In genomic region chr1:63977302-63977888, GRCm38 (mm10) we compare ENCODE assay signal across 18 mouse cellular contexts.
A peak's percentile ranks its signal among the peaks of the same experiment; 100 is the strongest.
DNase-seq lines count a peak whose midpoint lies in the region; ATAC-seq lines count a peak whose summit lies in the region.
"Had no signal": no experiment of that assay in that cellular context is flagged by ENCODE, and none has a peak within 500 bp of the region (broad histone marks: within the 10 kb centered on the region; RNA-seq: fewer than 3 reads in every experiment).

No protein-coding gene starts in this region.

- peaks cover 5% of the 10 kb centered on the region; the same call in 1 of the 2 replicates for H3K4me1 ChIP-seq in hindbrain, embryonic 12.5 days
- H3K4me1 ChIP-seq in hindbrain, embryonic 11.5 days (replicated peaks; ENCODE audit: control insufficient read depth, insufficient read depth, low read length) = no peaks in the 10 kb centered on the region
- H3K4me1 ChIP-seq in neural tube, embryonic 12.5 days = peaks cover 8% of the 10 kb centered on the region; the same call in 1 of the 2 replicates
- H3K4me1 ChIP-seq in neural tube, embryonic 13.5 days (replicated peaks) = peaks cover 20% of the 10 kb centered on the region
- H3K4me1 ChIP-seq: embryonic facial prominence, embryonic 13.5 days had no signal

- no peak overlapping the region for H3K9ac ChIP-seq in hindbrain, embryonic 12.5 days
- no peak overlapping the region for H3K9ac ChIP-seq in hindbrain, embryonic 11.5 days (ENCODE audit: low read depth, low read length)
- no peak overlapping the region for H3K9ac ChIP-seq in neural tube, embryonic 12.5 days
- H3K9ac ChIP-seq in neural tube, embryonic 13.5 days = no peak overlapping the region
- H3K9ac ChIP-seq: embryonic facial prominence, embryonic 13.5 days; heart, embryonic 12.5 days; hindbrain, embryonic 15.5 days had no signal

- no peak overlapping the region for H3K4me3 ChIP-seq in hindbrain, embryonic 12.5 days
- H3K4me3 ChIP-seq in hindbrain, embryonic 11.5 days (ENCODE audit: low read depth, low read length) = no peak overlapping the region
- no peak overlapping the region for H3K4me3 ChIP-seq in neural tube, embryonic 12.5 days
- no peak overlapping the region for H3K4me3 ChIP-seq in neural tube, embryonic 13.5 days
- H3K4me3 ChIP-seq: embryonic facial prominence, embryonic 13.5 days; heart, embryonic 12.5 days; hindbrain, embryonic 15.5 days had no signal

- DNase-seq in hindbrain, embryonic 11.5 days (ENCODE audit: low spot score) = no peak
- no peak for DNase-seq in neural tube, embryonic 10.5 days (ENCODE audit: extremely low spot score, low spot score)
- DNase-seq in cerebellum, adult 9-11 months = no peak
- no peak for DNase-seq in retina, embryonic 14.5 days (ENCODE audit: low spot score)
- DNase-seq: cerebellum, adult 11-12 months; cerebellum, adult 9-10 months; cerebellum, postnatal 36 days; gastrocnemius, postnatal 14 days had no signal

- ATAC-seq in hindbrain, embryonic 12.5 days (ENCODE audit: low FRiP score) = no peak
- ATAC-seq in hindbrain, embryonic 11.5 days (ENCODE audit: low FRiP score) = no peak
- ATAC-seq in neural tube, embryonic 12.5 days (ENCODE audit: low FRiP score, low read depth) = 0 out of 2 replicates have a peak, but pooled peaks have one; percentile 37
- ATAC-seq in neural tube, embryonic 13.5 days (ENCODE audit: low read depth) = peak; percentile 80; the same call in 1 of the 2 replicates
- ATAC-seq: forebrain, embryonic 16.5 days; inflammation-experienced regulatory T-cells, adult 6 months; intestine, postnatal 0 days had no signal

- H3K9me3 ChIP-seq in hindbrain, embryonic 12.5 days (replicated peaks) = no peaks in the 10 kb centered on the region
- H3K9me3 ChIP-seq in hindbrain, embryonic 11.5 days (ENCODE audit: control insufficient read depth, low read length) = no peaks in the 10 kb centered on the region
- no peaks in the 10 kb centered on the region for H3K9me3 ChIP-seq in neural tube, embryonic 12.5 days
- no peaks in the 10 kb centered on the region for H3K9me3 ChIP-seq in neural tube, embryonic 13.5 days
- H3K9me3 ChIP-seq: embryonic facial prominence, embryonic 13.5 days; heart, embryonic 12.5 days; hindbrain, embryonic 15.5 days had no signal

- H3K27ac ChIP-seq in hindbrain, embryonic 12.5 days = peak overlapping the region; percentile 19
- no peak overlapping the region for H3K27ac ChIP-seq in hindbrain, embryonic 11.5 days (ENCODE audit: low read depth, low read length)
- no peak overlapping the region for H3K27ac ChIP-seq in neural tube, embryonic 12.5 days
- H3K27ac ChIP-seq in neural tube, embryonic 13.5 days (replicated peaks) = peak overlapping the region; percentile 35
- H3K27ac ChIP-seq: embryonic facial prominence, embryonic 13.5 days had no signal

- H3K4me2 ChIP-seq in hindbrain, embryonic 12.5 days (replicated peaks) = no peak overlapping the region
- no peak overlapping the region for H3K4me2 ChIP-seq in hindbrain, embryonic 11.5 days (replicated peaks; ENCODE audit: low read depth, low read length)
- H3K4me2 ChIP-seq in neural tube, embryonic 12.5 days (replicated peaks) = no peak overlapping the region
- no peak overlapping the region for H3K4me2 ChIP-seq in neural tube, embryonic 13.5 days
- H3K4me2 ChIP-seq: embryonic facial prominence, embryonic 13.5 days; hindbrain, embryonic 15.5 days had no signal

- 56% methylated on average over 4 of the region's 4 CpGs for WGBS in hindbrain, embryonic 12.5 days
- 72% methylated on average over 4 of the region's 4 CpGs for WGBS in hindbrain, embryonic 11.5 days
- WGBS in neural tube, embryonic 12.5 days = 29% methylated on average over 4 of the region's 4 CpGs
- 25% methylated on average over 4 of the region's 4 CpGs for WGBS in neural tube, embryonic 13.5 days

- no peaks in the 10 kb centered on the region for H3K27me3 ChIP-seq in hindbrain, embryonic 12.5 days
- H3K27me3 ChIP-seq in hindbrain, embryonic 11.5 days (ENCODE audit: control insufficient read depth, insufficient read depth, low read length) = no peaks in the 10 kb centered on the region
- no peaks in the 10 kb centered on the region for H3K27me3 ChIP-seq in neural tube, embryonic 12.5 days (replicated peaks)
- H3K27me3 ChIP-seq in neural tube, embryonic 13.5 days = peaks cover 9% of the 10 kb centered on the region
- H3K27me3 ChIP-seq: CH12.LX; embryonic facial prominence, embryonic 13.5 days; heart, embryonic 12.5 days; hindbrain, embryonic 15.5 days had no signal

- H3K36me3 ChIP-seq in hindbrain, embryonic 12.5 days = no peaks in the 10 kb centered on the region
- H3K36me3 ChIP-seq in hindbrain, embryonic 11.5 days (ENCODE audit: control insufficient read depth, insufficient read depth, low read length) = no peaks in the 10 kb centered on the region
- H3K36me3 ChIP-seq in neural tube, embryonic 12.5 days = no peaks in the 10 kb centered on the region
- H3K36me3 ChIP-seq in neural tube, embryonic 13.5 days = no peaks in the 10 kb centered on the region
- H3K36me3 ChIP-seq: embryonic facial prominence, embryonic 13.5 days; heart, embryonic 12.5 days; hindbrain, embryonic 15.5 days had no signal

Comparison
In these comparisons a context has a peak if more than half of its experiments do, and no peak if none do; other contexts are left out.
1. H3K27ac ChIP-seq: peak in hindbrain, embryonic 12.5 days (single experiment) and neural tube, embryonic 13.5 days (single experiment); none in hindbrain, embryonic 11.5 days (single experiment) and neural tube, embryonic 12.5 days (single experiment).
2. ATAC-seq: peak in neural tube, embryonic 12.5 days (single experiment) and neural tube, embryonic 13.5 days (single experiment); none in hindbrain, embryonic 12.5 days (single experiment) and hindbrain, embryonic 11.5 days (single experiment).